Mouse (Mus musculus): Measurements from ENCODE around the gene Hoxa7. TPM values are rescaled to one million over a fixed set of nuclear protein-coding genes. Genes with fewer than 3 reads are reported as not detected.

Gene Hoxa7
- polyA plus RNA-seq, 1 experiment = not detected

- Histone ChIP-seq H3K4me1 (ENCODE audit: control insufficient read depth, insufficient read depth, low read length) (no peaks in the 10 kb centered on the region), H3K4me3 (ENCODE audit: insufficient read depth, low read length) (no peak overlapping the region), H3K27ac (ENCODE audit: insufficient read depth, low read depth, low read length) (no peak overlapping the region)
- TF ChIP-seq CTCF (IDR thresholded peaks at IDR 0.05; ENCODE audit: low read depth, low read length) (no peak), POLR2A (IDR thresholded peaks at IDR 0.05; ENCODE audit: borderline replicate concordance, low read depth, low read length) (no peak)
Measured at GRCm38 (mm10) chr6:52246916-52247315, 25.3 kb upstream of the Hoxa7 start.

DNA sequence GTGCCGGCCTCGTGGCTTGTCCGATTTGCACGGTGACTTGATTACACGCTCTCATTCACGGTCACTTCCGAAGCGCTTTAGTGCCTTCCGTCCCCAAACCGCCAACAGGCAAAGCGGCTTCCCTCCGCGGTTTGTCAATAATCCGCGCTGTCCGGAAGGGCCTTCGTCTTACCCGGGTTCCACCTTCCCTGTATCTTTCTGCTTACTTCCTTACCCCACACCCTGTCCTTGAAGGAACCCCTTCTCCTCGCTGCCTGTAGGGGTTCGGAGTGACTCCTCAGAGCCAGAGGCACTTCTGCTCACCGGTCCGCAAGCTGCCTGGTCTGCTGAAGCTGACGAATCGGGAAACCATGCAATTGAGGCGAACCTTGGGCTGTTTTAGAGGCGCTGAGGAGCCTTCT lies 24.7 kb upstream of the Hoxa7 start:
- no peaks in the 10 kb centered on the region for H3K4me1 ChIP-seq (ENCODE audit: control insufficient read depth, insufficient read depth, low read length)
- no peak for TF ChIP-seq CTCF (IDR thresholded peaks at IDR 0.05; ENCODE audit: low read depth, low read length)
- peak overlapping the region; percentile 11; the same call in 1 of the 2 replicates for H3K4me3 ChIP-seq (ENCODE audit: insufficient read depth, low read length)
- H3K27ac ChIP-seq (ENCODE audit: insufficient read depth, low read depth, low read length) = no peak overlapping the region

DNA sequence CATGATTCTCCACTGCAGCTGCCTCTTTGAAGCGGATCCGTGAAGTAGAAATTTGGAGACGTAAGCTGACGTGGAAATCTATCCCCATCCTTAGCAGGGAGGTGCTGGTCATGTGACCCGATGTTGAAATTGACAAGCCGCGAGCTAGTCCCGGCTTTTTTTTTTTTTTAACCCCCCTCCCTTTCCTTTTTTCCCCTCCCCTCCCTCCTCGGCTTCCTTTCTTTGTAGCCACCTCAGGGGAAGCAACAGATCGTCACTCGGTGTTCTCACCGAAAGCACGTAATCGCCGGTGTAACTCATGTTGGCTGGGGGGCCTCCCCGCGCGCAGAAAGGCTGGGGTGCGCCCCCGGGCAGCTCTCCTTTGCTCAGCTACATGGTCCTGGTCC lies 24.1 kb upstream of the Hoxa7 start, which contains the start of gene Hoxa11:
TSS of gene Hoxa11 (minus strand) at position 54 of the 386 bp plus-strand sequence.
- Histone ChIP-seq H3K4me3 (ENCODE audit: insufficient read depth, low read length) (peak within 1 kb of the TSS; percentile 11; the same call in 1 of the 2 replicates), H3K27ac (ENCODE audit: insufficient read depth, low read depth, low read length) (no peak within 1 kb of the TSS), H3K4me1 (ENCODE audit: control insufficient read depth, insufficient read depth, low read length) (no peaks in the 10 kb centered on the region)
- TF ChIP-seq POLR2A (IDR thresholded peaks at IDR 0.05; ENCODE audit: borderline replicate concordance, low read depth, low read length) = no peak
- TF ChIP-seq CTCF (IDR thresholded peaks at IDR 0.05; ENCODE audit: low read depth, low read length) = no peak

GRCm38 (mm10) chr6:52245040-52245756 lies 23.5 kb upstream of the Hoxa7 start:
- Histone ChIP-seq H3K4me3 (ENCODE audit: insufficient read depth, low read length) (no peak overlapping the region), H3K27ac (ENCODE audit: insufficient read depth, low read depth, low read length) (no peak overlapping the region), H3K4me1 (ENCODE audit: control insufficient read depth, insufficient read depth, low read length) (no peaks in the 10 kb centered on the region; the same call in 1 of the 2 replicates)
- TF ChIP-seq CTCF (IDR thresholded peaks at IDR 0.05; ENCODE audit: low read depth, low read length) (no peak), POLR2A (IDR thresholded peaks at IDR 0.05; ENCODE audit: borderline replicate concordance, low read depth, low read length) (no peak)

- H3K4me1 ChIP-seq (ENCODE audit: control insufficient read depth, insufficient read depth, low read length) = no peaks in the 10 kb centered on the region; the same call in 1 of the 2 replicates
- TF ChIP-seq POLR2A (IDR thresholded peaks at IDR 0.05; ENCODE audit: borderline replicate concordance, low read depth, low read length) (no peak), CTCF (IDR thresholded peaks at IDR 0.05; ENCODE audit: low read depth, low read length) (no peak)
Measured at GRCm38 (mm10) chr6:52244471-52245039, 22.9 kb upstream of the Hoxa7 start.

DNA sequence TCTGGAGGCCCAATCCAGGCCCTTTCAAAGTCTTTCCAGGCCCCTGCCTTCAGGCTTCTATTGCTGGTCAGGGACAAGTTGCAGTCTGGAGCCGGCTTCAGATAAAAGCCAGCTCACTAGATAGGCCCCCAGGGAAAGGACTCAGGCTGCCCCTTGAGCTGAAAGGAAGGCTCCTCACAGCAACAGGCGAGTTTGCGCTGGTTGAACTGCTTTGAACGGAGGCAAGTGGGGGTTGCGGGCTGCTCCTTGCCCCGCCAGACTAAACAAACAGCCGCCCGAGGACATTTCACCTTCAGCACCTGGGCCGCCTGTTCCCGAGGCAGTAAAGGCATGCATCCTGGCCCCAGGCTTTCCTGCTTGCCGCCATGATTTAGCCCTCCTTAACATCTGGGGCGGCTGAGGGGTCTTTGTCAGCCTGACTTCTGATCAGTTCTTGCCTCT lies 22.0 kb upstream of the Hoxa7 start:
- Histone ChIP-seq H3K4me1 (ENCODE audit: control insufficient read depth, insufficient read depth, low read length) (no peaks in the 10 kb centered on the region; the same call in 1 of the 2 replicates), H3K4me3 (ENCODE audit: insufficient read depth, low read length) (no peak overlapping the region), H3K27ac (ENCODE audit: insufficient read depth, low read depth, low read length) (no peak overlapping the region)
- TF ChIP-seq CTCF (IDR thresholded peaks at IDR 0.05; ENCODE audit: low read depth, low read length) = no peak
- TF ChIP-seq POLR2A (IDR thresholded peaks at IDR 0.05; ENCODE audit: borderline replicate concordance, low read depth, low read length) = no peak

More at GRCm38 (mm10) chr6:52244471-52245039, 22.9 kb upstream of the Hoxa7 start:
- H3K27ac ChIP-seq (ENCODE audit: insufficient read depth, low read depth, low read length) = no peak overlapping the region
- H3K4me3 ChIP-seq (ENCODE audit: insufficient read depth, low read length) = no peak overlapping the region

- Histone ChIP-seq H3K4me3 (ENCODE audit: insufficient read depth, low read length) (no peak overlapping the region), H3K4me1 (ENCODE audit: control insufficient read depth, insufficient read depth, low read length) (no peaks in the 10 kb centered on the region; the same call in 1 of the 2 replicates), H3K27ac (ENCODE audit: insufficient read depth, low read depth, low read length) (no peak overlapping the region)
- TF ChIP-seq POLR2A (IDR thresholded peaks at IDR 0.05; ENCODE audit: borderline replicate concordance, low read depth, low read length) (no peak), CTCF (IDR thresholded peaks at IDR 0.05; ENCODE audit: low read depth, low read length) (no peak)
Measured at GRCm38 (mm10) chr6:52242801-52243332, 21.2 kb upstream of the Hoxa7 start.

DNA sequence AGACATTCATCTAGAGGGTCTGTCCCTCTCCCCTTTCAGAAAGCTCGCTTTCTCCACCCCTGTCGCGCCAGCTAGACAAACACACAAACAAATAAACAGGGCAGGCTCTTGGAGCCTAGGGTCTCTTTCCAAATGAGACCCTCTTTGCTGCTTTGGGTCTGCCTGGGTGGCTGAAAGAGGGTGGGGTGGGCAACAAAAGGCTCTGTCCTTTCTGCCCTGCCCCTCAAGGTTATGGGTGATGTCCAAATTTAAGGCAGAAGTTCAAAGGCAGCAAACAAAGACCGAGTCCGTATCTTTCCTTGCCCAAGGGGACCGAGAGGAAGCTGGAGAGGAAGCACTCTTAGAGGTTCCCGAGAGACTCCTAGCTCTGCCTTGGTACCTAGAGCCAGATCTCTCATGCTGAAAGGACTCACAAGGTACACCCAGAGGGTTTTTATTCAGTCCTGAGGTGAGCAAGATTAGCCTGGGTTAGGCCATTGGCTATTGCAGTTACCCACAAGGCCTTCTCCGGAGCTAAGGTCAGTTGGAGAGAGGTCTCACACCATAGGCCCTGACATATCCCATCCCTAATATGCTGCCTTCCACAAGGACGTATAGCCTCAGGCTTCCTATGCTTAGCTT lies 19.5 kb upstream of the Hoxa7 start:
- TF ChIP-seq POLR2A (IDR thresholded peaks at IDR 0.05; ENCODE audit: borderline replicate concordance, low read depth, low read length) = no peak
- TF ChIP-seq CTCF (IDR thresholded peaks at IDR 0.05; ENCODE audit: low read depth, low read length) = no peak
- no peaks in the 10 kb centered on the region; the same call in 1 of the 2 replicates for H3K4me1 ChIP-seq (ENCODE audit: control insufficient read depth, insufficient read depth, low read length)
- H3K27ac ChIP-seq (ENCODE audit: insufficient read depth, low read depth, low read length) = no peak overlapping the region
- no peak overlapping the region for H3K4me3 ChIP-seq (ENCODE audit: insufficient read depth, low read length)

- Histone ChIP-seq H3K4me3 (ENCODE audit: insufficient read depth, low read length) (peak within 1 kb of the TSS; percentile 37), H3K4me1 (ENCODE audit: control insufficient read depth, insufficient read depth, low read length) (no peaks in the 10 kb centered on the region; the same call in 1 of the 2 replicates), H3K27ac (ENCODE audit: insufficient read depth, low read depth, low read length) (no peak within 1 kb of the TSS)
- TF ChIP-seq CTCF (IDR thresholded peaks at IDR 0.05; ENCODE audit: low read depth, low read length) (peak; percentile 80), POLR2A (IDR thresholded peaks at IDR 0.05; ENCODE audit: borderline replicate concordance, low read depth, low read length) (no peak)
Measured at GRCm38 (mm10) chr6:52240389-52241000, 18.8 kb upstream of the Hoxa7 start, which contains the start of gene Hoxa10. Gene Hoxa10, minus strand, starts transcription at chr6:52240854.
